Mouse (Mus musculus) ovary, postnatal 10 days (tissue): ENCODE results near the gene Gmfb.

Experiments
- DNase-seq: peaks from one replicate; pipeline ENCODE4 v3.0.0; 2022; ENCODE audit warnings: low spot score

The Gmfb gene

DNA sequence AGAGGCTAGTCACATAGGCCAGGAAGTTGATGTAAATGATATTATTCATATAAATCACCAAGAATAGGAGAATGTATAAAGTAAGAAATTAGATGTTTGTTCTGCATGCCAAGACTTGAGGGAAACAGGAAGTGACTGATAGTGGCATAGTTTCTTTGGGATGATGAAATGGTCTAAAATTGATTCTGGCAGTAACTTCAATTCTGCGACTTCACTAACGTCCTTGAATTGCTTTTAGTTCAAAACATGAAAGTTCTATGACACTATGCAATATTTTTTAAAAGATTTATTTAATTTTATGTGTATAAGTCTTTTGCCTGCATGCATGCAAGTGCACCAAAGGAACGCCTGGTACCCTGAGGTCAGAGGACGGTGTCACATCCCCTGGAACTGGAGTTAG, 18.8 kb downstream of the Gmfb start:
- DNase-seq = no peak

DNA sequence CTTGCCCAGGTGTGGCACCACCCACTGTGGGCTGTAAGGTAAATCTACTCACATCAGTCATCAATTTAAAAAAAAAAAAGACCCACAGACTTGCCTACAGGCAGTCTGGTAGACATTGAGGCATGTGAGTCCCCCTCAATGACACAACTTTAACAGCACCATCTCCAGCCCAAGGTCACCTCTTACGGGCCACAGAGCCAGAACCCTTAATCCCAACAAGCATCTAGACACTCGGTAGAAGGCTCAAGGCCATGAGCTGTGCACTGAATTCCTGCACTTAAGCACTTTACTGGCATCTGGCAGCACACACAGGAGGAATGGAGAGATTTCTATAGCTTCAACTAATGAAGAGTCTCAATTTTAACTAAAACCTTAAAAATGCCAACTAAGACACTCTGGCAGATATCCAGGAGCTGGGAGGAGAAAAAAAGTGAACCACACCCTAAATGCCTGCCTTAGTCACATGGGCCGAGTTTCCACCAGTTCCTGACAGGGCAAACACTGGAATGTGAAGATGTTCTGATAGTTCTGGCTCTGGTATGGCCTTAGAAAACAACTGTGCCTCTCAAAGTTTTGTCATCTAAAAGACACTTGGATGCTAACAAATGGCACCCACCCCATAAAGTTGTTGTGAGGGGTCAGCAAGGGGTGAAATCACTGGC, 21.2 kb downstream of the Gmfb start:
- DNase-seq = no peak

- DNase-seq = no peak
Observed at GRCm38 (mm10) chr14:46794157-46794556, 27.9 kb downstream of the Gmfb start.

GRCm38 (mm10) chr14:46790723-46791122, 31.3 kb downstream of the Gmfb start:
- no peak for DNase-seq

- DNase-seq = no peak
Observed at GRCm38 (mm10) chr14:46790303-46790702, 31.7 kb downstream of the Gmfb start.

- no peak for DNase-seq
Observed at GRCm38 (mm10) chr14:46788505-46788901, 33.5 kb downstream of the Gmfb start.

GRCm38 (mm10) chr14:46787787-46788504, 34.1 kb downstream of the Gmfb start, which contains the start of gene Cnih1:
Gene Cnih1, minus strand, starts transcription at chr14:46788411.
- peak; percentile 87 for DNase-seq

- DNase-seq = no peak
Observed at GRCm38 (mm10) chr14:46787454-46787786, 34.6 kb downstream of the Gmfb start.

DNA sequence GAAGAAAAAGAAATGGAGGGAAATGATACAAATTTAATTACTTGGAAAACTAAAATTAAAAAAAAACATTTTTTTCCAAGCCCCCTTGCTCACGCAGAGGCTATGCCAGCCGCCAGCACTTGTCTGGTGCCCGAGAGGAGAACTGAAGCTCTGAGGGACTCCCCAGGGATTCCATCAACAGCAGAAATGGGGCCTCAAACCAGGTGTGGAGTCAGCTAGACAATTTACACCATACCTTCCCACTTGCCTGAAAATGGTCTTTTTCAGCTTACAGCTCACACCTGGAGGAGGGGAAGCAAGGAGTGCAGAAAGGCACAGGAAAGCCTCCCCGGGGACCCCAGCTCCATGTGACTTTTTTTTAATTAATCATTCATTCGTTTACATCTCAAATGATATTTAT, 36.8 kb downstream of the Gmfb start:
- no peak for DNase-seq

GRCm38 (mm10) chr14:46783327-46783926, 38.6 kb downstream of the Gmfb start:
- DNase-seq = no peak

- no peak for DNase-seq
Observed at GRCm38 (mm10) chr14:46782187-46782828, 39.7 kb downstream of the Gmfb start.

DNA sequence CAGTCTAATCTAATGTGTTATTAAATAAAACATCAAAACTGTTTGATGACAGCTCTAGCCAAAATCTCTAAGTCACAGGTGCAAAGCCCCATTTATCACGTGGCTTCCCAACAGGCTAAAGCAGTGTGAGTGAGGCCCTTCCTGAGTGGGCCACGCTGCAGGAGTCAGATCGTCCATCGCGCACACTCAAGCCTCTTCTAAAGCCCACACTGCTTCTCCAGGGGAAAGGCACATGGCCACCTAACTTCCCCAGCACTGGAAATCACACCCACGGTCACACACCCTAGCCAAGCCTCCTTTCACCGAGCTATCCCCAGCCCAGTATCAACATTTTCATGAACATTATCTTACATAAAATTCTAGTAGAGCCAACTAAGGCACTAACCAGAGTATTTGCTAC, 41.0 kb downstream of the Gmfb start:
- no peak for DNase-seq

DNA sequence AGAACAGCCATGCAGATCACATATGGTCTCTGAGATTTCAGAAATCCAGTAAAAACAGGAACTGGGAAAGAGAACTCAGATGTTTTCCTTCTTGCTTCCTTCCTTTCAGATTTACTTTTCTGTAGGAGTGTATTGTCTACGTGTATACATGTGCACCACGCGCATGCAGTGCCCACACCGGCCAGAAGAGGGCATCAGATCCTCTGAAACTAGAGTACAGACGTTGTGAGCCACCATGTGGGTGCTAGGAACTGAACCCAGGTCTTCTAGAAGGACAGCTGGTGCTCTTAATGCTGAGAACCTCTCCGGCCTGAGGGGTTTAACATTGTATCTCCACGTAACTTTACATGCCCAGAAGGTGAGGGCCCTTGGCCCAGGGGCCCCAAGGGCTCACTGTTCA, 42.8 kb downstream of the Gmfb start:
- no peak for DNase-seq

GRCm38 (mm10) chr14:46778756-46779155, 43.3 kb downstream of the Gmfb start:
- DNase-seq = no peak

DNA sequence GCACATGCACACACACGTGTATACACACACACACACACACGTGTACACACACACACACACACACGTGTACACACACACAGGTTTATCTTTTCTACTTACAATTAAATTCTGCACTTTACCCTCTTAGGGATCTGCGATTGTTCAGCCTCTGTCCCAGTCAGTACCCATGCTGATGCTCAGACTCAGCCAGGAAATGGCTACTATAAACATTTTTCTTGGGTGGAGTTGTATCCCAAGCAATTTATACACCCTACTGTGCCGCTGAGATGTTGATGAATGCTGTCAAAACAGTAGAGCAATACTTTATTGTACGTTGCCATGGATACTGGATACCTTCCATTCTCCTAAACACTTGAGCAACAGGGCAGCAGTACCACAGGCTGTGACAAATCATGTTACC, 52.0 kb downstream of the Gmfb start:
- no peak for DNase-seq

GRCm38 (mm10) chr14:46767116-46767515, 54.9 kb downstream of the Gmfb start:
- no peak for DNase-seq

DNA sequence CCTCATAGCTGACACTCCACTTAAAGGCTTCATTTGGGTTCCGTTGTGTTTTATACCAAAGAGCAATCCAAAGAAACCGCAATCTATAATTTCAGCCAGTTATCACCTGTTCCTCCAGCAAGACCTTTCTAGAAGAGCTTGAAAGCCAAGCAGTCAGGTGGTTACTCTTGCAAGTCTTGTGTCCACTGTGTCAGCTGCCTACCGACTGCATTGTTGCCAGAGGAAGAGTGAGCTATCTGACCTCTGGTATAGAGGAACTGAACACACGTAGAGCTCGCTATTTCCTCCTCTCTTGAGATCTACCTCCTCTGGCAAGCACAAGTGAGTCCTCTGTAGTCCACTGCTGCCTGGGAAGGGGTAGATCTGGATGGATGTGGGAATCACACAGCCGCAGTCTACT, 60.9 kb downstream of the Gmfb start:
- DNase-seq = no peak

- DNase-seq = peak; percentile 53
Observed at GRCm38 (mm10) chr14:46760355-46761029, 61.5 kb downstream of the Gmfb start, which contains the start of gene Cdkn3. Gene Cdkn3, plus strand, starts transcription at chr14:46760541.

DNA sequence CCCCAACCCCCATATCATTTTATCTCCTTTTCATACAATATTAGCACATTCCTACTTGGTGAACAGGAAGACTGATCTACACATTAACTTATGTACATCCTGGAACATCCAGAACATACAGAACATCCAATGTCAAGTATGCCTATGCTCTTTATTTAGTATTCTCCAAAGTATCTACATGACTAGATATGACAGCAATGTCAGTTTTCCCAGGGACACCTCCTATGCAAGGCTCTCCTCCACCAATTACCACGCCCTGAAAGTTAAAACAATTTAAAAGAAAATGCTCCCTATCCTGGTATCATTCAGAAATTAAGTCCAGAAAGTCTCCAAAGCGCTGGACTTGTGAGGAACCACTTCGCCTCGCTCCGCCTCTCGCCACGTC, 62.1 kb downstream of the Gmfb start:
- DNase-seq = no peak
